Mouse (Mus musculus) thymus, adult 2 months (tissue): Measurements from ENCODE around the gene Hltf.

Experiments
- CTCF ChIP-seq: fragments of 200-500 bp; IDR thresholded peaks from 2 replicates; pipeline ENCODE4 v1.5.1; 2012; ENCODE audit warnings: mild to moderate bottlenecking, control low read depth, low read length, moderate library complexity, borderline replicate concordance; ENCODE audit not compliant: control insufficient read depth, poor library complexity, insufficient read depth; ENCODE audit errors: extremely low read depth
- POLR2A ChIP-seq: fragments of 200-500 bp; IDR thresholded peaks from 2 replicates; pipeline ENCODE4 v1.6.1; 2012; ENCODE audit warnings: mild to moderate bottlenecking, low read length, control low read depth, moderate library complexity; ENCODE audit not compliant: control insufficient read depth, poor library complexity, insufficient read depth; ENCODE audit errors: extremely low read depth

GRCm38 (mm10) chr3:20033761-20034718 lies 23.6 kb upstream of the Hltf start:
- TF ChIP-seq POLR2A, result no peak
- no peak for TF ChIP-seq CTCF
